Mouse (Mus musculus): ENCODE data around the gene Tm9sf4. TPM values are rescaled to one million over a fixed set of nuclear protein-coding genes. Genes with fewer than 3 reads are reported as not detected.

Tm9sf4 gene
- polyA plus RNA-seq, 1 experiment, result 78.6 TPM

DNA sequence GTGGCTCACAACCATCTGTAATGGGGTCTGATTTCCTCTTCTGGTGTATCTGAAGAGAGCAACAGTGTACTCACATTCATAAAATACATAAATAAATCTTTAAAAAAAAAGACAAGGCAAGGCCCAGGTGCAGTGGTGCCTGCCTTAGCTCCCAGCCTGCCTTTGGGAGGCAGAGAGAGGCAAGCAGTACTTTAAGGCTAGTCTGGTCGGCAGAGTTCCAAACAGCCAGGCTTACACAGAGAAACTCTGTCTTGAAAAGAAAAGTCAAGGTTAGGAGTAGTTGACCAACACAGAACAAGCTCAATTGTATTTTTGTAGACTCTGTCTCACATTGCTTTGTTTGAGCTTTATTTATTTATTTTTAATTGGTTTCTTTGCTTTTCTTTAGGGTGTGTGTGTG lies 41.7 kb downstream of the Tm9sf4 start:
- Histone ChIP-seq H3K4me1 (ENCODE audit: control insufficient read depth, insufficient read depth, low read length) (no peaks in the 10 kb centered on the region), H3K4me3 (replicated peaks; ENCODE audit: insufficient read depth, low read depth, low read length) (no peak overlapping the region), H3K27ac (ENCODE audit: insufficient read depth, low read length) (no peak overlapping the region), H3K27me3 (ENCODE audit: control insufficient read depth, insufficient read depth, low read length) (no peaks in the 10 kb centered on the region)
- TF ChIP-seq CTCF (IDR thresholded peaks at IDR 0.05; ENCODE audit: borderline replicate concordance, insufficient read depth, low read depth, low read length) (no peak), POLR2A (IDR thresholded peaks at IDR 0.05; ENCODE audit: borderline replicate concordance, insufficient read depth, low read length) (no peak)
- no peak for DNase-seq
- WGBS, result 68% methylated on average over 1 of the region's 1 CpGs

DNA sequence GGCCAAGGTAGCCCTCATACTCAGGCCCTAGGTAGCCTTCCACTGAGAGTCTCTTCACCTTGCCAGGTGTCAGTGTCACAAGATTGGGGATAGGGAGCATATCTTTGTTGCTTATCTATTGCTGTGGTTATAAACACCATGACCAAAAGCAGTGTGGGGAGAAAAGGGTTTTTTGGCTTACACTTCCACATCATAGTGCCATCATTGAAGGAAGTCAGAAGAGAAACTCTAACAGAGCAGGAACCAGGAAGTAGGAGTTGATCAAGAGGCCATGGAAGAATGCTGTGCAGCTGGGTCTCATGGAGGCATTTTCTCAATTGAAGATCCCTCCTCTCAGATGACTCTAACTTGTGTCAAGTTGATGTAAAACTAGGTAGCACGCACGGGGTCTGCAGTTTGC lies 47.0 kb downstream of the Tm9sf4 start:
- no peak for DNase-seq
- 93% methylated on average over 2 of the region's 2 CpGs for WGBS
- Histone ChIP-seq H3K27me3 (ENCODE audit: control insufficient read depth, insufficient read depth, low read length) (no peaks in the 10 kb centered on the region), H3K27ac (ENCODE audit: insufficient read depth, low read length) (no peak overlapping the region), H3K4me1 (ENCODE audit: control insufficient read depth, insufficient read depth, low read length) (no peaks in the 10 kb centered on the region), H3K4me3 (replicated peaks; ENCODE audit: insufficient read depth, low read depth, low read length) (no peak overlapping the region)
- TF ChIP-seq CTCF (IDR thresholded peaks at IDR 0.05; ENCODE audit: borderline replicate concordance, insufficient read depth, low read depth, low read length) (no peak), POLR2A (IDR thresholded peaks at IDR 0.05; ENCODE audit: borderline replicate concordance, insufficient read depth, low read length) (no peak)

DNA sequence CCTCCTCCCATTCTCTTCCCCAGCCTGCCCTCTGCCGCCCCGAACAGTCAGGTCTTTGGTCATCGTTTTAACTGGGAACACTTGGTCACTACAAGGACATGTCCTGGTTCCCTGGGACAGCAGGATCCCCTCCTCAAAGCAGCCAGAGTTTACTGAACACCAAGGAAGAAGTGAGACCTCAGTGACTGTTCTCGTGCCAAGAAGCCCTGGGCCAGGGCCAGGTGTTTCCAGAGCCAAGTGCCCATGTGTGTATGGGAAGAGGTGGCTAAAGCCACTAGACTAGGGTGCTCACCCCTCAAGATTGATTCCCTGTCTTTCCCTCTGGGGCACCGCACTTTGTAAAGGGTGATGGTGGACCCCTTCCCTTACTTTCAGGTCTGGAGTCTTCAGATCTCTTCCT lies 48.2 kb downstream of the Tm9sf4 start:
- 30% methylated on average over 5 of the region's 5 CpGs for WGBS
- no peak overlapping the region for H3K27ac ChIP-seq (ENCODE audit: insufficient read depth, low read length)

DNA sequence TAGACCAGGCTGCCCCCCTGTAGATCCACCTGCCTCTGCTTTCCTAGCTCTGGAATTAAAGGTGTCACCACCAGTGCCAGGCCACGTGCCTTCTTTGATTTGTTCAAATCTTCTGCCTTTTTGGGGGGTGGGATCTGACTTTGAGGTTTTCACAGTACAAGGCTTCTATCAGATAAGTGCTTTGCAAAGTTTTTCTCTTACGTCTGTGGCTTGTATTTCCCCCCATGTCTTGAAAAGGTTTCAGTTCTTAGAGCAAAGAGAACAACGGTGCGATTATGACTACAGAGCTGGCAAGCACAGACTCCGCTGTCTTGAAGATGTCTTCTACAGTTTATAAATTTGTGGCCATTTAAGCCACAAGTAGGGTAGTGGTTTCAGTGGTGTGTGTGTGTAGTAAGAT lies 50.3 kb downstream of the Tm9sf4 start:
- TF ChIP-seq POLR2A (IDR thresholded peaks at IDR 0.05; ENCODE audit: borderline replicate concordance, insufficient read depth, low read length) (no peak), CTCF (IDR thresholded peaks at IDR 0.05; ENCODE audit: borderline replicate concordance, insufficient read depth, low read depth, low read length) (no peak)
- no peaks in the 10 kb centered on the region for H3K4me1 ChIP-seq (ENCODE audit: control insufficient read depth, insufficient read depth, low read length)
- no peaks in the 10 kb centered on the region for H3K27me3 ChIP-seq (ENCODE audit: control insufficient read depth, insufficient read depth, low read length)
- 96% methylated on average over 5 of the region's 5 CpGs for WGBS
- H3K27ac ChIP-seq (ENCODE audit: insufficient read depth, low read length), result no peak overlapping the region
- no peak overlapping the region for H3K4me3 ChIP-seq (replicated peaks; ENCODE audit: insufficient read depth, low read depth, low read length)
- no peak for DNase-seq

More for the DNA sequence above, 48.2 kb downstream of the Tm9sf4 start:
- peak; percentile 47 to 52 for DNase-seq
- TF ChIP-seq POLR2A (IDR thresholded peaks at IDR 0.05; ENCODE audit: borderline replicate concordance, insufficient read depth, low read length) (no peak), CTCF (IDR thresholded peaks at IDR 0.05; ENCODE audit: borderline replicate concordance, insufficient read depth, low read depth, low read length) (no peak)
- H3K4me1 ChIP-seq (ENCODE audit: control insufficient read depth, insufficient read depth, low read length), result no peaks in the 10 kb centered on the region
- no peak overlapping the region for H3K4me3 ChIP-seq (replicated peaks; ENCODE audit: insufficient read depth, low read depth, low read length)
- H3K27me3 ChIP-seq (ENCODE audit: control insufficient read depth, insufficient read depth, low read length), result no peaks in the 10 kb centered on the region

DNA sequence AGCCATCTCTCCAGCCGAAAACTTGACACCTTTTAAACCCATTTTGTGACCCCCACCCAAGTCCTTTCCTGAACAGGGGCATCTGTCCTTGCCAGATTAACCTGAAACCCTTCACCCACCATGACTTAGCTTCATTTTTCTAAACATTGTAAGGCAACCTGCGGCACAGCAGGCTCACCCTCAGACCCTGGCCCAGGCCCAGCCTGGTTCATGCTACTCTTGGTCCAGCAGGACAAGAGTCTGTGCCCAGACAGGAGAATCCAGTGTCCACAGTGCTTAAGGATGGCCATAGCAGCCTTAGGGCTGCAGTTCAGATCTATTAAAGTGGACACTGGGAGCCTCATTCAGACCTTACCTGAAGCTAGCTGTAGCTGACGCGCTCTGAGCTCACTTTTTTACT lies 52.2 kb downstream of the Tm9sf4 start:
- no peaks in the 10 kb centered on the region for H3K4me1 ChIP-seq (ENCODE audit: control insufficient read depth, insufficient read depth, low read length)
- no peak for DNase-seq
- no peaks in the 10 kb centered on the region for H3K27me3 ChIP-seq (ENCODE audit: control insufficient read depth, insufficient read depth, low read length)
- no peak overlapping the region for H3K27ac ChIP-seq (ENCODE audit: insufficient read depth, low read length)
- 77% methylated on average over 4 of the region's 4 CpGs for WGBS
- TF ChIP-seq CTCF (IDR thresholded peaks at IDR 0.05; ENCODE audit: borderline replicate concordance, insufficient read depth, low read depth, low read length) (no peak), POLR2A (IDR thresholded peaks at IDR 0.05; ENCODE audit: borderline replicate concordance, insufficient read depth, low read length) (no peak)
- no peak overlapping the region for H3K4me3 ChIP-seq (replicated peaks; ENCODE audit: insufficient read depth, low read depth, low read length)

DNA sequence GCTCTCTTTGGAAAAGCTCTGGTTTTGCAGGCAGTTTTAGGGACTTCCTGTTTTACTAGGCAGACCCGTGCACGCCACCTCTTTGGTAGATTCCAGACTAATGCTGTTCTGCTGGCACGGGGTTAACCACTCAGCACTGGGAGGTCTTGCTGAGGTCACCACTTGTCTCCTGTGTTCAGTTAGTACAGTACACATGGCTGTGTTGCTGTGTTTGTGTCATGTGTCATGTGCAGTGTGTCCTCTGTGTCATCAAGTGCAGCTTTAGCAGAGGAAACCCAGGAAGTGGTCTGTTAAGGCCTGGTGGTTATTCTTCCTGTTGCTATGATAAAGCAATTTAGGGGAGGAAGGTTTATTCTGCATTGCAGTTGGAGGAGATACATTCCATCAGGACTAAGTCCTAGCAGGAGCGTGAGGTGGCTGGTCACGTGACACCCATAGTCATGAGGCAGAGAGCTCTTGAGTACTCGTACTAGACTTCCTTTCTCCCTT lies 53.7 kb downstream of the Tm9sf4 start:
- no peak overlapping the region for H3K27ac ChIP-seq (ENCODE audit: insufficient read depth, low read length)
- TF ChIP-seq CTCF (IDR thresholded peaks at IDR 0.05; ENCODE audit: borderline replicate concordance, insufficient read depth, low read depth, low read length) (no peak), POLR2A (IDR thresholded peaks at IDR 0.05; ENCODE audit: borderline replicate concordance, insufficient read depth, low read length) (no peak)
- DNase-seq, result no peak
- H3K27me3 ChIP-seq (ENCODE audit: control insufficient read depth, insufficient read depth, low read length), result no peaks in the 10 kb centered on the region
- 80% methylated on average over 6 of the region's 6 CpGs for WGBS
- no peak overlapping the region for H3K4me3 ChIP-seq (replicated peaks; ENCODE audit: insufficient read depth, low read depth, low read length)
- H3K4me1 ChIP-seq (ENCODE audit: control insufficient read depth, insufficient read depth, low read length), result no peaks in the 10 kb centered on the region

DNA sequence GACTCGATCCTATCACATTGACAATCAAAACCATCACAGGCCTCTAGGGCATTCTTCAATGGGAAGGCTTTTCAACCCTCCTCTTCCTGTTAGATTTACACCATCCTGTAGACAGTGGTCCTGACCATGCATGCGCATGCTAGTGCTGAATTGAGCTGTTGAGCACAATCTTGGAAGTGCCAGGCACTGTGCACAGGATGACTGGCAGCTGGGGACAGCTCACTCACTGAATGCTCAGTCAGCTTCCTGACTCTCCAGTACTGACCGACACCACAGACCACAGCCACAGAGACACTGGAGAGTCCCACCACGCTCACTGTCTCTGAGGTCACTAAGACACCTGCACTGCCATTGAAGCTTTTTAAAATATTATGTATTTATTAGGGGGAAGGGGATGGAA lies 54.3 kb downstream of the Tm9sf4 start:
- TF ChIP-seq POLR2A (IDR thresholded peaks at IDR 0.05; ENCODE audit: borderline replicate concordance, insufficient read depth, low read length) (no peak), CTCF (IDR thresholded peaks at IDR 0.05; ENCODE audit: borderline replicate concordance, insufficient read depth, low read depth, low read length) (no peak)
- H3K27ac ChIP-seq (ENCODE audit: insufficient read depth, low read length), result no peak overlapping the region
- H3K27me3 ChIP-seq (ENCODE audit: control insufficient read depth, insufficient read depth, low read length), result no peaks in the 10 kb centered on the region
- no peak overlapping the region for H3K4me3 ChIP-seq (replicated peaks; ENCODE audit: insufficient read depth, low read depth, low read length)
- no peaks in the 10 kb centered on the region for H3K4me1 ChIP-seq (ENCODE audit: control insufficient read depth, insufficient read depth, low read length)
- WGBS, result 84% methylated on average over 4 of the region's 4 CpGs
- no peak for DNase-seq

DNA sequence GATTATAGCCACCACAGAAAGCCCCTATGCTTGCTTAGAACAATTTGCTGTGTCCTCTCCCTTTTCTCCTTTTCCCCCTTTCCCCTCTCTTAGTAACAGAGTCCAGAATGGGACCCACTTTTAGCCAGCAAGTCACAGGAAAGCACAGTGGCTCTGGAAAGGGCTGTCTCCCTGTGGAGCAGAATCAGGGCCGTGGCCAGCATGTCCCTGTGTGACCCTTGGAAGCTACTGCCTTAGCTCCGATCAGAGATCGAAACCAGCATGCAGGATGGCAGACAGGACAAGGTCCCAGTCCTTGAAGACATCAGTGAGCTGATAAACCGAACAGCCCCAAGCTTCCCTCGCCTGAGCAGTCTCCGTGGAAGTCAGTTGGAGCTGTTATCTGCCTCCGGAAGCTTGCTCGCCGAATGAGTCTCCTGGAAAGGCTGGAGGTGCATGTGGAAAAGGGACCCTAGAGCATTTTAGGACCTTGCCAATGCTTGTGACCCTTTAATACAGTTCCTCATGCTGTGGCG lies 56.8 kb downstream of the Tm9sf4 start:
- Histone ChIP-seq H3K27ac (ENCODE audit: insufficient read depth, low read length) (no peak overlapping the region), H3K4me3 (replicated peaks; ENCODE audit: insufficient read depth, low read depth, low read length) (no peak overlapping the region), H3K4me1 (ENCODE audit: control insufficient read depth, insufficient read depth, low read length) (no peaks in the 10 kb centered on the region), H3K27me3 (ENCODE audit: control insufficient read depth, insufficient read depth, low read length) (no peaks in the 10 kb centered on the region)
- no peak for DNase-seq
- no peak for TF ChIP-seq CTCF (IDR thresholded peaks at IDR 0.05; ENCODE audit: borderline replicate concordance, insufficient read depth, low read depth, low read length)
- TF ChIP-seq POLR2A (IDR thresholded peaks at IDR 0.05; ENCODE audit: borderline replicate concordance, insufficient read depth, low read length), result no peak
- 61% methylated on average over 10 of the region's 10 CpGs for WGBS

All from cerebellum, adult 2 months (tissue).